Mouse (Mus musculus) forebrain, postnatal 0 days (tissue): ENCODE results near the gene Fxyd3. TPM values are rescaled to one million over a fixed set of nuclear protein-coding genes. Genes with fewer than 3 reads are reported as not detected.

Source experiments
- ATAC-seq: fragments of 200-750 bp; cut with Nextera tagmentation; 2 replicates; pipeline ENCODE4 v1.8.0; 2017; ENCODE audit warnings: mild to moderate bottlenecking, moderate library complexity
- DNase-seq: peaks from one replicate; pipeline ENCODE4 v3.0.0-alpha.2; 2015
- H3K27ac ChIP-seq: fragments of 300-500 bp; sonication (generic); 2 replicates; pipeline ENCODE4 v1.5.1; 2014; ENCODE audit warnings: low read depth, mild to moderate bottlenecking, antibody characterized with exemption, low read length, moderate library complexity, mixed read lengths
- H3K27me3 ChIP-seq: fragments of 300-500 bp; sonication (generic); 2 replicates; pipeline ENCODE4 v1.6.1; 2014; ENCODE audit warnings: mild to moderate bottlenecking, low read length, mixed read lengths; ENCODE audit not compliant: insufficient read depth
- H3K36me3 ChIP-seq: fragments of 300-500 bp; sonication (generic); 2 replicates; pipeline ENCODE4 v1.6.1; 2014; ENCODE audit warnings: mild to moderate bottlenecking, moderate library complexity; ENCODE audit not compliant: insufficient read depth
- H3K4me1 ChIP-seq: fragments of 300-500 bp; sonication (generic); 2 replicates; pipeline ENCODE4 v1.6.1; 2014; ENCODE audit warnings: antibody characterized with exemption; ENCODE audit not compliant: insufficient read depth
- H3K4me2 ChIP-seq: fragments of 300-500 bp; sonication (generic); 2 replicates; pipeline ENCODE4 v1.6.1; 2014; ENCODE audit warnings: low read depth, mild to moderate bottlenecking, moderate library complexity
- H3K4me3 ChIP-seq: fragments of 300-500 bp; sonication (generic); 2 replicates; pipeline ENCODE4 v1.5.1; 2014; ENCODE audit warnings: low read depth, low read length, mixed read lengths
- H3K9ac ChIP-seq: fragments of 300-500 bp; sonication (generic); 2 replicates; pipeline ENCODE4 v1.6.1; 2014; ENCODE audit warnings: mild to moderate bottlenecking
- H3K9me3 ChIP-seq: fragments of 300-500 bp; sonication (generic); 2 replicates; pipeline ENCODE4 v1.6.1; 2016; ENCODE audit warnings: low read length
- CTCF ChIP-seq: sonication (generic); IDR thresholded peaks from 2 replicates; pipeline ENCODE4 v1.5.1; 2016; ENCODE audit warnings: antibody characterized with exemption, control low read depth, low read depth
- WGBS: fragments of 180-500 bp; shearing (Covaris S2); extraction: QIAGEN DNeasy Blood & Tissue Kit; methylation state at CpG from one replicate; pipeline ENCODE4 v1.1.7; 2014; 5-methylcytosine and 5-hydroxymethylcytosine counted together
- polyA plus RNA-seq: library from polyadenylated mRNA; unstranded; fragments of >200 nt; fragmentation: Nextera tagmentation; extraction: Ambion mirVana; gene quantifications from 2 replicates; pipeline ENCODE4 v1.2.1, GENCODE M21; 2015
- total RNA-seq: library from RNA; depleted of rRNA; stranded (reverse); fragments of >200 nt; gene quantifications from 2 replicates; pipeline ENCODE4 v1.2.3, GENCODE M21; 2014

The Fxyd3 gene
- total and polyA plus RNA-seq, 2 experiments from 2014 or later = not detected

DNA sequence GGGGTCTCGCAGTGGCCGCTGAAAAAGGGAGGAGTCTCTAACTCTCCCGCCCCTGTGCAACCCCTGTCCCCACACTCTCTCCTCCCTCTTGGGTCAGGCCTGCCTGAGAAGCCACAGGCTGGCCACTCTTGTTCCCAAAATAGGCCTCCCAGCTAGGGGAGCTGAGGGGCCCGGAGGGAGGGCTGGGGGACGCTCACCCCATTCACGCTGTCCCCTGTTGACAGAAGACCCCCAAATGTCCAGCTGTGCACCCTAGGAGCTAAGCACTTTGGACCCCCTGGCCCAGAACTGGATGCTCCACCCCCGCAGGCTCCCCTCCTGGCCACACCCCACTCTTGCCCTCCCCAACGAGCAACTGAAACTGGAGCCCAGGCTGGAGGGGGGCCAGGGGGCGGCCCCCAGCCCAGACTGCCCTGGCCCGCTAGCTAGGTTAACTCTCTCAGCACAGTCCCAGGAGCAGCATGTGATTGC, 21.1 kb downstream of the Fxyd3 start:
- Histone ChIP-seq H3K27me3 (peaks cover 19% of the 10 kb centered on the region), H3K9ac (no peak overlapping the region), H3K4me3 (no peak overlapping the region), H3K4me2 (peak overlapping the region; percentile 10; the same call in 1 of the 2 replicates), H3K36me3 (no peaks in the 10 kb centered on the region), H3K4me1 (peaks cover 9% of the 10 kb centered on the region), H3K9me3 (no peaks in the 10 kb centered on the region), H3K27ac (no peak overlapping the region)
- TF ChIP-seq CTCF = no peak
- DNase-seq (peak; percentile 40), ATAC-seq (peak; percentile 50)
- 7% methylated on average over 10 of the region's 10 CpGs for WGBS

DNA sequence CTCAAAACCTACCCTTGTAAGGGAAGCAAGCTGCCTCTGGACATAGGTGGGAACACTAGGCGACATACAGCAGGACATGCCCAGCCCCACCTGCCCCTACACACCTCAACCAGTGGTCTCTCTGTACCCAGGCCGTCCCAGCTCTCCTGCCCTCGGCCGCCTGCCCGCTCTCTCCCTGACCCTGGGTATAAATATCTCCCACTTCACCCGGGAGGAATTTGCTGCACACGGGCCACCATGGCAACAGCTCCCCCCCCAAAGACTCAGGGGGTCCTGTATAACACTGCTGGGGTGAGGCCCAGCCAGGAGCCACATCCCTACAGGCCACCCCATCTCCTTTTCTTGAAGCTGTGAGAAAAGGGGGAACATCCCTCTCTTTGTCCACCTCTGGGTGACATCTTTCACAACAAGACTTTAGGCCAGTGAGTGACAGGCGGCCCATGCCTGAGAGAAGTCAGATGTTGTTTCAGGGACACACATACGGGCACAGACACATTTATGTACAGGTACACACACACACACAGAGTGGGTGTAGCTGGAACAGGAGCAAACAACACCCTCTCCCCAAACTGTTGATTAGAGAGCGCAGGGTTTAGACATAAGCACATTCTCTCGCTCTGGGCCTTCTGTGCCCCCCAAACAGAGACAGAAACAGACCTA, 21.7 kb downstream of the Fxyd3 start:
- DNase-seq (no peak), ATAC-seq (no peak)
- no peak for TF ChIP-seq CTCF
- WGBS = 41% methylated on average over 11 of the region's 11 CpGs
- H3K9ac ChIP-seq = no peak overlapping the region
- no peak overlapping the region for H3K27ac ChIP-seq
- no peaks in the 10 kb centered on the region for H3K36me3 ChIP-seq
- H3K9me3 ChIP-seq = no peaks in the 10 kb centered on the region
- peaks cover 10% of the 10 kb centered on the region for H3K4me1 ChIP-seq
- peak overlapping the region; percentile 10; the same call in 1 of the 2 replicates for H3K4me2 ChIP-seq
- no peak overlapping the region for H3K4me3 ChIP-seq
- H3K27me3 ChIP-seq = peaks cover 19% of the 10 kb centered on the region

DNA sequence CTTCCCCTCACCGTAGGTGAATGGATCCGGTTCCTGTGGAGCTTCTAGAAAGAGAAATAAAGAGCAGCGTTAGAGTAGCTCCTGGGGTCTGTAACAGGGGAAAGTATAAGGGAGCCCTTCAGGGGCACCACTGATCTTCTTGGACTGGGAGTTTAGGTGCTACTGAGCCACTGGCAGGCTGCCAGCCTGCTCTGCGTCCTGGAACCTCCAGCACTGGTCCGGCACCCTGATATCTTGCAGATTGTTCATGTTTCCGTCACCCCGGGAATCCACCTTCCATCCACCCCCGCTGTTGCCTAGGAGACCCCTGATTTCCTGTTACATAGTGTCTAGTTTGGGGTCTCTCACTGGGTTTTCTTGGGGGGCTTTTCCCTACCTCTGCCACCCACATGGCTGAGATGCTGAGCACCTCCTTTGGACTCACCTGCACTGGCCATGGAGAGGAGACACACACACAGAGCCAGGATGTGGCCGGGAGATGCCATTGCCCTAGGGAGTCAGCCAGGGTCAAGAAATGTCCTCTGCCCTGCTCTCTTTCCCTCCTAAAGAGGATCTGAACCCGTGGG, 22.5 kb downstream of the Fxyd3 start:
- Histone ChIP-seq H3K9ac (no peak overlapping the region), H3K36me3 (no peaks in the 10 kb centered on the region), H3K4me1 (peaks cover 16% of the 10 kb centered on the region), H3K27me3 (peaks cover 19% of the 10 kb centered on the region), H3K4me2 (no peak overlapping the region), H3K4me3 (no peak overlapping the region), H3K27ac (no peak overlapping the region), H3K9me3 (no peaks in the 10 kb centered on the region)
- DNase-seq (no peak), ATAC-seq (no peak)
- no peak for TF ChIP-seq CTCF
- 25% methylated on average over 10 of the region's 10 CpGs for WGBS

GRCm38 (mm10) chr7:31052636-31053434, 23.7 kb downstream of the Fxyd3 start:
- H3K9ac ChIP-seq = peak overlapping the region; percentile 22; the same call in 1 of the 2 replicates
- 4% methylated on average over 34 of the region's 34 CpGs for WGBS
- H3K4me1 ChIP-seq = peaks cover 16% of the 10 kb centered on the region

DNA sequence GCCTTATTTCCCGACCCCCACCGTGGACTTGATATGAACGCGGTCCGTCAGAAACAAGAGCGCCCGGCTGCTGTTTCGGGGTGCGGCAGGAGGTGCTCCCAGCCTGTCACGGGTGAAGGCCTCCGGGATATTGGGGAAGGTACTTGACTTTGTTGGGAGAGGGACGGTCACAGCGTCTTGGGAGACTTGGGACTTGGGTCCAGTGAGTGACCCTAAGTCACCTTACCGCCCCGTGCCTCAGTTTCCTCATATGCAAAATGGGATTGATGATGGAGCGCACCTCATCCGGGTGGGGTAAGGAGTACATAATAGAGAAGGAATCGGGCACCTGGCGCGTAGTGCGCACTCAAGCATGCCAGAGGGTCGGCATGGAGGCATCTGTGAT, 24.3 kb downstream of the Fxyd3 start:
- 3% methylated on average over 22 of the region's 22 CpGs for WGBS
- Histone ChIP-seq H3K9ac (peak overlapping the region; percentile 22; the same call in 1 of the 2 replicates), H3K27ac (no peak overlapping the region), H3K4me3 (peak overlapping the region; percentile 23; the same call in 1 of the 2 replicates), H3K4me2 (peak overlapping the region; percentile 65), H3K9me3 (no peaks in the 10 kb centered on the region), H3K36me3 (no peaks in the 10 kb centered on the region), H3K4me1 (peaks cover 16% of the 10 kb centered on the region), H3K27me3 (peaks cover 19% of the 10 kb centered on the region)
- ATAC-seq (no peak), DNase-seq (no peak)
- no peak for TF ChIP-seq CTCF

More at GRCm38 (mm10) chr7:31052636-31053434, 23.7 kb downstream of the Fxyd3 start:
- Histone ChIP-seq H3K4me3 (peak overlapping the region; percentile 23), H3K27me3 (peaks cover 19% of the 10 kb centered on the region), H3K36me3 (no peaks in the 10 kb centered on the region), H3K9me3 (no peaks in the 10 kb centered on the region), H3K4me2 (peak overlapping the region; percentile 65), H3K27ac (no peak overlapping the region)
- peak; percentile 36 for TF ChIP-seq CTCF
- ATAC-seq = peak; percentile 6; the same call in 1 of the 2 replicates
- DNase-seq = peak; percentile 52

DNA sequence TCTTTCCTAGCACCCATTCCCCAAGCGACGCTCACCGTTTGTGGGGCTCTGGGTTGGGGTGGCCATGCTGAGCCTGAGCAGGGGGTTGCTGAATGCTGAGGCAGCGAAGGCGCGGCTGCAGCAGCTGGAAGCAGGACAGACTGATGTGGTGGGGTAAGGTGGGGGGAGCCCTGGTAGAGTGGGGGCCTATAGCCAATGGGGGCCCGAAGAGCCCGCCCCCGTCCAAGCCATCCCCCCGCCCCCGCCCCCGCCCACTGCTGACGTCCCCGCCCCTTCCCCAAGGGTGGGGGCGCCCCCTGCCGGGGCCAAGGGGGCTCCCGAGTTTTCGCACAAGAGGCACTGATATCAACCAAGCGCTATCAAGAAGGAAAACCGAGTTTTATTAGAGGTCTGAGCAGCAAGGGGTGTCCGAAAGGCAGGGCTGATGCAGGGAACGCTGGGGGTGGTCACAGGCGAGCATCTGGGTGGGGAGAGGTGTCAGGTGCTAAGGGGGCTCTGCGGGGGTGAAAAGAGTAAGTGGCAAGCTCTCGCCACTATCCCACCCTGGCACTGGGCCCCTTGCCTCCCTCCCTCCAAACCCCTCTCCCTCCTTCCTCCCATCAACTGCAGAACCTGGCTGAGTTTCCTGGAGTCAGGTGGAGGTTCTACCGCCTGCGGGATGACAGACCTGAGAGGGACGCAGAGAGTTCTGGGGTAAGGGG, 25.0 kb downstream of the Fxyd3 start, which contains the start of gene Fxyd7:
Gene Fxyd7 (minus strand): TSS at position 147 of the 701 bp plus-strand sequence.
- Histone ChIP-seq H3K9ac (peak within 1 kb of the TSS; percentile 51), H3K4me2 (peak within 1 kb of the TSS; percentile 65), H3K4me1 (peaks cover 16% of the 10 kb centered on the region), H3K36me3 (no peaks in the 10 kb centered on the region), H3K27me3 (peaks cover 19% of the 10 kb centered on the region), H3K4me3 (peak within 1 kb of the TSS; percentile 46), H3K9me3 (no peaks in the 10 kb centered on the region), H3K27ac (0 out of 2 replicates have a peak within 1 kb of the TSS, but pooled peaks have one; percentile 6)
- DNase-seq (peak; percentile 43), ATAC-seq (peak; percentile 14)
- TF ChIP-seq CTCF = peak; percentile 19; the same call in 1 of the 2 replicates
- 2% methylated on average over 26 of the region's 28 CpGs for WGBS
